Mouse (Mus musculus) megakaryocyte, embryonic 14.5 days (primary cell): Measurements from ENCODE around the gene Hoxb4.

Source experiments
- FLI1 ChIP-seq: IDR thresholded peaks from 2 replicates; pipeline ENCODE4 v1.6.1; 2012; ENCODE audit warnings: low read length, inconsistent platforms, mixed read lengths
- GATA1 ChIP-seq: IDR thresholded peaks from 3 replicates; pipeline ENCODE4 v1.6.1; 2012; ENCODE audit warnings: mixed read lengths, low read length, inconsistent platforms, borderline replicate concordance

DNA sequence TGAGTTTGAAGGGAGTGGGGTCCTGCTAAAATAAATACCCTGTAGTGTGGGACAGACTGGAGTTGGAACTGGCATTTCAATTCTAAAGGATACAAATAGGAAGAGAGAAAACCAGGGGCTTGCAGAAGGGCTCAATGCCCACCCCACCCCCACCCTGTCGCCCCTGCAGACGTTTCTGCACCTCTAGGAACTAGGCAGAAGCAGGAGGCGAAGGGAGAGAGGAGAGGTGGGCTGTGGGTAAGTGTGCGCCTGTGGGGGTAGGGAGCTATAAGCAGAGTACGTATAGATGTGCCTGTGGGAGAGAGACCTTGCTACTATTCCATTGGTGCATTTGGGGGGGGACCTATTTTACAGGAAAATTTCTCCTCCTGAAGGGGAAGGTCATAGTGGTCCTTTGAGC is 9.7 kb downstream of the Hoxb4 start:
- TF ChIP-seq GATA1 (no peak), FLI1 (no peak)
